Mouse (Mus musculus) adrenal gland, postnatal 14 days (tissue): Measurements from ENCODE around the gene Otulin. TPM values are rescaled to one million over a fixed set of nuclear protein-coding genes. Genes with fewer than 3 reads are reported as not detected.

ENCODE experiments used
- DNase-seq: peaks from one replicate; pipeline ENCODE4 v3.0.0; 2021; ENCODE audit warnings: mixed read lengths
- total RNA-seq: library from RNA; stranded (reverse); gene quantifications from 2 replicates; pipeline ENCODE4 v1.2.3, GENCODE M21; 2021

Gene Otulin
- total RNA-seq, 1 experiment from 2014 or later: 37.1 TPM

DNA sequence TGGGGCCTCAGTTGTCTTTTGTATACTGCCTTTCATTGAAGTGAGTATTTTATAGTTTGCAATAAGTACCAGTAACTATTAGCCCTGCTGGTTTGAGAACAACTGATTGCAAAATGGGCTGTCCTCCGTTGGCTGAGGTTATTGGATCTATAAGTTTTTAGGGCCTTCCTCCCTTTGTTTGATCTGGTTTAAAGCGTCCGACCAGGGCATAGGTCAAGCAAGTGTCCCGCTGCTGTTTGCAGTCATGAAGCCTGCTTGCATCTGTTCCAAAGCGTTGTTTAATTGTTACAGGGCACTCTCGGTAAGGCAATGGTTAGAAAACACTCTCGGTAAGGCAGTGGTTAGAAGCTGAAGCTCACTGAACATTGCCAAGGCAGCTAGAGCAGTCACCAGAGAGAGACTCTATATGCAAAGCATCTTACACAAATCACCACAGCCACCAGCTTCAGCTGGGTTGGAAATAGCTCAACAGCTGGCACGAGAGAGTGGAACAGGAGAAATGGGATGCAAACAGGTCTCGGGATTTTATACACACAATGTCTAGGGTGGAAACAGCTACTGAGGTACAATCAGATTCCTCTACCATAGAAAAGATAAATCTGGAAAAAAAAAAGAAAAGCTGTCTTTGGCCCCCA lies 80.0 kb downstream of the Otulin start:
- no peak for DNase-seq

DNA sequence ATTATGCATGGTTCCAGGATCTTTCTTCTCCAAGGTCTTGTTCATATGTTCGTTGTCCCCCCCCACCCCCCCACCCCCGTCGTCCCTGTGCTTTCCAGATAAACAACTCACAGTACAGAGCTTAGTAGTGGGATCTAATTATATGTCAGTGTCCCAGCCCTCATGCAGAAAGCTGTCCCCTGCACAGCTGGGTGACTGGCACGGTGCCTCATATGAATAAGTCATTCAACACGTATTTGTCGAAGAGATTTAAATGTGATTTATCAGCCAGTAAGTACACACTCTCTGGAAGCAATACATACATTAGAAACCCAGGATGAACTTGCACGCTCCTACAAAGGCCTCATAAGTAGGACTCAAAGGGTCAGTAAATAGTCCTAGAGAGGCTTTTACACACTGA lies 80.6 kb downstream of the Otulin start:
- no peak for DNase-seq

DNA sequence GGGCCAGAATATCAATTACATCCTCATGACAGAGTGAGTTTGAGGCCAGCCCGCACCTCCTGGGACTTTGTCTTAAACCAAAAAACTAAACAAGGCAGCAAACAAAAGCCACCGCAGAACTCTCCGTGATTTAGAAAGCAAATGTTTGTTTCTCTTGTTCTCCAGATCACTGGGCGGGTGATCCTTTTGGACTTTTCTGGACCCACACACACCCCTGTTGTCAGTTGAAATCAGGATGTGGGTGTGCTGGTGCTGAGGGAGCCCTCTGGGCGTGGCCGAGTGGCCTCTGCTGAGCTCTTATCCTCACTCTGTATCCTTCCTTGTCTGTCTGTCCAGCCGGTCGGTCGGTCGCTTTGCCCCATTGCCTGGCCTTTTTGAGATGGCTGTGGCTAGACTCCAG lies 81.4 kb downstream of the Otulin start:
- no peak for DNase-seq

DNA sequence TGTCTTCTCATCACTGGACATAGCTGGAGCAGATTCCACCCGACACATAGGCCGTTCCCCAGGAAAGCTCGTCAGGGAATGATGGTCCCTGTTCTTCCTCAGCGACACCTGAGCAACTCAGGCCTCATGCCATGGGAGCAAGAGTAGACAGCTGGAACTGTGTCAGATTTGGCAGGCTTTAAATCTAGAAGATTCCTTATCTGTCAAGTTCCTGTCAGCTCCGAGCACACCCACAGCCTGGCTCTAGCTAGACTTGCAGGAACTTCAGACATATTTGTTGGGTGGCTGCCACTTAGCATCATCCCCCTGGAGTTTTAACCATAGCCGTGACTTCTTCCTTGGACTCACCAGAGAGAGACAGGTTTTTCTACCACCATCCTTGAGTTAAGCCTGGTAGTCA lies 82.4 kb downstream of the Otulin start:
- no peak for DNase-seq

DNA sequence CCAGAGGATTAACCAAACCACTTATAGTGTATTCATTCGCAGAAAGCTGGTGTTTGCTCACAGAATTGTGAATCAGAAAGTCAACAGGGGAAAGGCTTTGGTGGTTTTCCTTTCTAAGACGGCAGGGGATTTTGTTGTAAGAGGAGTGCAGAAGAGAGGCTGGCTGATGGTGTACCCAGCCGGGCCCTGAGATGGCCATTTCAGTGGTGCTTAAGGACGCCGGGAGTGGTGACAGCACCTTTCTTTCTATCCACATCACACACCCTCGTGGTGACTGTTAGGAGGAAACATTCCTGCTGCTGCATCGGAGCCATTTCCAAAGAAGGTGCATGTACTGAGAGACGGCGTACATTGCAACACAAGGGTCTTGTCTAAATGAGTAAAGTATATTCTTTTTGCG lies 85.3 kb downstream of the Otulin start:
- no peak for DNase-seq

DNA sequence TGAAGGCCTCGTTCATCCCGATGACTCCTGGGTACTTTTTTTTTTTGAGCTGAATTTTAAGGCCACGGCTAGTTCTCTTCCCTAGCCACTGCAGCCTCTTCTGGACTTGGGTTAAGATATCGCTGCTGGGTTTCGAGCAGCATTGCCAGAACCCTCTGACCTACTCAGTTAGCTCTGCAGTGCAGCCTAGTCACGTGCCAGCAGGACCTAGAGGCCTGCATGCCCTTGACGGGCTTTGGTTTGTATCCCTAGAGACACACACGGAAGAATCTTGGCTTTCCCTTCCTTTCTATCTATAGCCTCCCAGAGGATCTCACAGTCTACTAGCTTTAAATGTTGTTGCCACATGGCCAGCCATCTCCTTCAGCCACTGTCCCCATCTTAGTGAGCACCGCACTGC lies 90.7 kb downstream of the Otulin start:
- peak; percentile 50 for DNase-seq

DNA sequence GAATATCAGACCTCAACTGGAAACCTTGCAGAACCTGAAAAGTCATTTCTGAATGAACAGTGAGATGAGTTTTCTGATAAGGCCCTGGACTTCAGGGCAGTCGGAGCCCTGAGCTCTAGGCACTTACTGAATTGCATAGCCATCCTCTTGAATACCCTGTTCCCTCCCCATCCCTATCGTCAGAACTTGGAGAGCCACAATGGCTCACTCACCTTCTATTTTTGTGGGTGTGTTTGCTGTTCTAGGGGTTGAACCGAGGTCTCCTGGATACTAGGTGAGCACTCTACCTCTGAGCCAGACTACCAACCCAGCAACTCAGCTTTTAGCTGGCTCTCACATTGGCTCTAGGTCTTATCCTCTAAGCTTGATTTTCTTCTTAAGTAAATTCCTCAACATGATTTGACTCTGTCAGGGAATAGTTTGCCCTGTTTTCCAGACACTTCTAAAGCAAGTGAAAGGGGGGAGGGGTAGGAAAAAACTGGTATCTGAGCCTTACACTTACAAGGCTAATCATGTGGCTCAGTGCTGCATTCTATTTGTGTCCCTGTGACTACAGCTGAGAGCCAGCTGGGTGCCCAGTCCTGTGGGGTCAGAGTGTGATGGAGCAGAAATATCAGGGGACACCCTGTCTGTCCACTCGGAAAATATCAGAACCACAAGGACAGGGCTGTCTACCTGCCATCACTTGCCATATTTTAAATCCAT lies 92.8 kb downstream of the Otulin start:
- peak; percentile 33 for DNase-seq

DNA sequence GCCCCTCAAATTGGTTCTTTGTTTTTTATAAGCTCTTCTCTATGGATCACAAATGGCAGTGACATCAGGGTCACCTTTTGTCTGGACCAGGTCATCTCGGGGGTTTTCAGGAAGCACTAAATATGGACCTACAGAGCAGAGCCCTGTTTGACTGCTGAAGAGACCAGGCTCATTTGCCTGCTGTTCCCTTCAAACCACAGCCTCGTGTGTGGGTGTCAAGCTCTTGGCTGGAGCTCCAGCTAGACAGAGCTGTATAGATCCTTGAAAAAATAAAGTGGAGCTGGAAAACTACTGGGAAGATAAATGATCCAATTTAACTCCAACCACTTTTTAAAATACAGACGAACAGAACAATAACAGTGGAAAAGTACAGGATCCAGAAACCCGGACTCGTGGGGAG lies 93.7 kb downstream of the Otulin start:
- no peak for DNase-seq

DNA sequence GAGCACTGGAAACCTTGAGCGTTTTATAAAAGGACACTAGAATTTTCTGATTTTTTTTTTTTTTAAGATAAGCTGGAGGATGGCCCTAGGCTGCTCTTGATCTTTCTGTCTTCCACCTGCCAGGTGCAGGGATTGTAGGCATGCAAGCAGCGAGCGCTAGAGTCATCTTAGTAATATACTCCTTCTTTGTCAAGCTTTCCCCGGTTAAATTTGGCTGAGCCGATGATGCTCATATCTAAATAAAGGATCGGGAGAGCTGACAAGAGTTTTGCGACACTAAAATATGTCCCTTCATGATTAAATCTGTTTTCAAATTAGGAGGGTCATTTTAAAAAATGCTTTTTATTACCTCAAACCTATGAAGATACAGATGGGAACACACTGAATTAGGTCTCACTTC lies 94.3 kb downstream of the Otulin start:
- DNase-seq: no peak

DNA sequence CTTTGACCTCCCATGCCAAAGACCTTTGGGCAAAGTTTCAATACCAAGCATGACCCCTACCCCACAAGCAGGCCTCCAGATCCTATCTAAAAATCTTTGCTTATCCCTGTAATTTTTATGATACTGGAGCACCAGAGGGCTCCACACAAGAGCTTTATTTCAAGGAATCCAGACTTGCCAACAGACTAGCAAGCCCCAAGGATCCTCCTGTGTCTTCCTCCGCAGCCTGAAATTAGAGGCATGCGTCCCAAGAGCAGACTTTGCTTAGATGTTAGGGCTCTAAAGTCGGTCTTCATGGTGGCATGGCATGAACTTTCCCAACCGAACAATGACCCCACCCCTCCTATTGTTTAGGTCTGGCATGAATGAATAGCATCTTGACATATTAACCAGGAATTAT lies 94.8 kb downstream of the Otulin start:
- no peak for DNase-seq

DNA sequence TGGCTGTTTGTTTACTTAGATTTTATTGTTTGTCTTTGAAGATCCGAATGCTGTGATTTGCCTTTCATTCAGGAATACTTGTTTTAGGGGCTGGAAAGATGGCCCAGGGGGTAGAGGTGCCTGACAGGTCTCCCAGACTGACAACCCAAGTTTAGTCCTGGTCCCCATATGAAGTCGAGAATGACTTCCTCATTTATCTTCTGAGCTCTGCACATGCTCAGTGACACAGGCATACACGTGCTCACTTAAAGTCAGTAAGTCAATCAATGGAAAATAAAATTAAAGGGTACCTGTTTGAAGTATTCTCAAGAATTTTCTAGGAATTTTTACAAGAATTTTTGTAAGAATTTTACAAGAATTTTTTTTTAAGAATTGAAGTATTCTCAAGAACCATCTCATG lies 97.5 kb downstream of the Otulin start:
- no peak for DNase-seq

DNA sequence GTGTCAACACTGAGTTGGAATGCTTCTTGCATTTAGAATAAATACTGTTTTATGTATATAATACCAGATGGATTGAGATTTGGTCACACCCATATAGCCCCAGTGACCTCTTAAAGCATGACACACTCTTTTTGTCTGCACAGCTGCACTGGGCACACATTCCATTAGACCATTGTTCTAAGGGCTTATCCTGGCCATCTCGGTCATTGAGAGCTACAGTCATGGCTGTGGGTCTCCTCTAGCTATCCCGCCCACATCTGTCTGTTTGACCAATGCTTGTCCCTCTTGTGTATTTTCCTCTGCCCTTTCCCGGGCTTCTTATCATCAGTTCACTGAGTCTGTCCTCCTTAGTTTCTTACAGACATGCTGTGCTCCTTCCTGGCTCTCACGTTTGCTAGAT lies 100.5 kb downstream of the Otulin start:
- no peak for DNase-seq

DNA sequence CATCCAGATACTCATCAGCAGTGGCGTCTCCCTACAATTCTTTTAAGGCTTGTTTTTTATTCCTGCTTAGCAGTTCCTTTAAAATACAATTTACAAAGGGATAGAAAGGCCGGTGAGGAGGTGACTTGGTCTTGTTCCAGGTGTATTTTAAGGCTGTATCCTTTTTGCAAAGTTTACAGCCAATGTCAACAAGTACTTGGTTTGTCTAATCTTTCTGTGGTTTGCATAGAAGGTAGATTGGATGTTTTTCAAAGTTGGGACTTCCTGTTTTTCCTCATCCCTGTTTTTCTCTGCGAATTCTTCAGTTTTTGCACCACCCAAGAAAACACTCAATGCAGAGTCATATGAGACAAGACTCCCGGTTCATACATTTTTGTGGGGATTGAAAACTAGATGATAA lies 101.6 kb downstream of the Otulin start:
- DNase-seq: no peak

DNA sequence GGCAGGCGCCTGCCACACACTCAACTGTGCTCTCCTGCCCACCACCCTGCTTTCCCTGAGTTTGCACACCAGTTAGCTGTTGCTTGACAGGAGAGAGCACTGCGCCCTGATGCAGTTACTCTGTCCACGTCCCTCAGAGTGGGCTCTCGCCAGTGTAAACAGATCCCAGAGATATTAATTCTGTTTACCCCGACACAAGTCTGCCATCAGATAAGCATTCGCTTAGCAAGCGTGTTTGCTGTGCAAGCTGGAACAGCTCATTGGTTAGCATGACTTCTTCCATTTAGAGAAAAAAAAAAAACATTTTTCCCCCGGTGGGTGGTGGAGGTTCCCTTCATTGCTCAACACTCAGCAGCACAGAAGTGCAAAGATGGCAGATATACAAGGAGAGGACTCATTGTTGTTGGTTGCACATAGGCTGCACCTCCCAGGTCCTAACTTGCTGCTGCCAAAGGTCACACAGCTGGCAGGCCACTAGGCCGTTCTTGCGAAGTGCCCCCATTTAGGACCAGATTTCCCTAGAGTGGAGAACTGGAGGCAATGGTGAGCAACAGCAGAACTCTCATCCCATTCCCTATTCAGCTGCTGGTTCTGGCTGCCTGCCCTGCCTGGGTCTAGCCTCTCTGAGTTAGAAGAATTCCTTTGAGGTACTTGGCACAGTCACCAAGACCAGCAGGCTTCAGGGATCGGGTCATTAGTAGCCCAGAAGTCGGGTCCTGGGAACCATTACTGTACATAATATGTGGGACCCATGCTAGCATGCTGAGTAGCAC lies 105.1 kb downstream of the Otulin start:
- peak; percentile 72 for DNase-seq

DNA sequence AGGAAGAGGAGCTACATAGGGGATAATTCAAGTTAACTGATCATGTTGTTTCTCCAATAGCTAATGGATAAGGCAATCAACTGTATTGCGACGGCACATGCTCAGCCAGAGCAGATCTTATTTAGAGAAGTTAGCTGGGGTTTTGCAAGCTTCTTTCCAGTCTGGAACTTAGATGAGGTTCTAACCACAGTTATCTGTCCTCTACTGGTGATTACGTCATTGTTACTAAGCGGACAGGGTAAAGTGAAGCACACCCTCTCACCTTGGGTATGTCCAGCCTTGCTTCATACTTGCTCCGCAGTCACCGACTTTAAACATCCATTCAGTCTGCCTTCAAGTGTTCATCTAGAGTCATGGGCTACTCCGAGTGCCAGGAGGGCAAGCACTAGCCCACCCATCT lies 110.6 kb downstream of the Otulin start:
- DNase-seq: no peak

DNA sequence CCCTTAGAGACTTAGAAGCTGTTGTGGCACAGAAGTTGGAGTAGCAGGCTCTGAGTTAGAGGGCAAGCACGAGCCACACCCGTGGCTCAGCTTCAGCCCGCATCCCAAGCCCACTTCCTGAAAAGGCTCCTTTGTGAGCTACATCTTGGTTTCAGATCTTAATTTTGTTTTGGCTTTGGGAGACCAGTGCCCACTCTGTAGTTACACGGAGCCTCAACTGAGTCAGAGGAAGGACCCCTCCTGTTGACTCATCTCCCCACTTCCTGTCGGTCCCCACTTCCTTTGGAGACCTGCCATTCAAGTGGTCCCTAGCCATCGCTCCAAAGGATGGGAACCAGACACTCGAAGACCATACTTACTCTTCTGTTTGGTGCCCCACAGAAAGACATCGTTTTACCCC lies 112.5 kb downstream of the Otulin start:
- no peak for DNase-seq

DNA sequence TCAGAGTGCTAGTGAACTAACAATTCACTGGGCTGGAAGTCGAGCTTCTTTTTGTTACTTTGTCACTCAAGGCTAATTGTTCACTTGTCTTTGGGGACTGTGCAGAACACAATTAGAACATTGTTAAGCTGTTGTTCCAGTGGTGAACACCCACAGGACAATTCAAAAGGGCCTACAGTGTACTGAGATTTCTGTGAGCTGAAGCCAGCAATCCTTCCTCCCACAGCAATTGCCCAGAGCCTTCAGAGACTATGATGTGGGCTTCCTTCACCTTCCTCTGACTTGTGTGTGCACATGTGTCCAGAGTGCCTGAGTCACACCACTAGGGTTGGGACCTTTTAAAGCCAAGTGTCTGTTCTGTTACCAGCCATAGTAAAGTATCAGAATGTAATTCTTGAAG lies 113.6 kb downstream of the Otulin start:
- DNase-seq: no peak

DNA sequence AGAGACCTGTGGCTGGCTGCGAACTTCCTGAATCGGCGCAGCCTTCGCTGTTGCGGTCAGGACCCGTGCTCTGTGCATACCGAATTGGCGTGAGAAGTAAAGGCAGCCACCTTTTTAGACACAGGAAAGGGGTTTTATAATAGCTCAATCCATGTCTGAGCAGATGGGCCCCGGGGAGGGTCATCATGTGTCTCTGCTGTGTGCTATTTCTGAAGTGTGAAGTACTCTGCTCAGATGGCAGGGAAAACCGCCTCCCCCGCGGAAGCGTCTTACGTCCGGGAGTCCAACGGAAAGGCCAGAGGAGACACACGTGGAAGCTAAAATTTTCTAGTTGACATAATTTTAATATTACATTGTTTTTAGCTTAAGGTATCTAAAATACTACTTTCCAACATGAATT lies 121.5 kb downstream of the Otulin start:
- DNase-seq: no peak

DNA sequence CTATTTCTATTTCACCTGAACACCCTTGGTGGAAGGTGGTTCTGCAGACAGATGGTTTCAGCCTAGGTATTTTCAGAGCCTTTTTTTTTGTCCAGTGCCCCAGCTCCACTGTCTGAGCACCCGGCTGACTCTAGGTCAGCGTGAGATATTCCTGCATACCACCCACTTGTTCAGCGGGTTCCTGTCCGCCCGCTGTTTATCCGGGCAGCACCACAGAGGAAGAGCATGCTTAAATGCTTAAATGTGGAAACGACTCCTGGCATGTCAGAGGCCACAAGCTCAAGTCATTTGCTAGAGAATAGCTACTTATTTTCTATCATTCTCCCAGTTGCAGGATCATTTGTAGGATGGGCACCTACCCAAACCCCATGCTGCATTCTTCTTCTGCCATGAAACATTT lies 122.3 kb downstream of the Otulin start:
- no peak for DNase-seq

DNA sequence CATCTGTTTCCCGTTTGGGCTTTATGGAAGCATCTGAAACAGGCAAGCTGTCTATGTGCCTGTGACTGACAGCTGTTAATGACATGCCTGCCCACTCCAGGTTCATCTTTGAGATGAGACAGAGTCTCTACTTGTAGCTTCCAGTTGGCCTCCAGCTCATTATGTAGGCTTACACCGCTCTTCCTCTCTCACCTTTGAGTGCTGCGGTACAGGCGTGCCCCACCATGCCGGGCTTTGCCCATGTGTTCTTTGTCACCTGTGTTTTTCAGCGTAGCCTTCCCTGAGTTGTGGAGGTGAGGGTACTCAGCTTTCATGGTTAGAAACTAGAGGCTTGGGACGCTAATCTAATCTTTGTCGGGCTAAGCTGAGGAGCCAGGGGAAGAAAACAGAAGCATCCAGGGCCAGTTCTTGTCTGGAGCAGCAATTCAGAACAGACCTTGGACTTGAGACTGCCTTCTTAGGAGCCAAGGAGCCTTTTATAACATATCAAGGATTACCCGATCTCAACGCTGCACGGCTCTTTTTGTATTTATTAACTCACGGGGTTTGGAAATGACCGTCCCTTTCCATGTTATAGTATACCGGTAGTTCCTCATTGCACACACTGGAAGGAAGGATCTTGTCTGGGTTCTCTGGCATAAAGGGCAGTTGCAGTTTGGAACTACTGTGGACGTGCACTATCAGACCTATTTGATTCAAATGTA lies 123.4 kb downstream of the Otulin start:
- DNase-seq: no peak

DNA sequence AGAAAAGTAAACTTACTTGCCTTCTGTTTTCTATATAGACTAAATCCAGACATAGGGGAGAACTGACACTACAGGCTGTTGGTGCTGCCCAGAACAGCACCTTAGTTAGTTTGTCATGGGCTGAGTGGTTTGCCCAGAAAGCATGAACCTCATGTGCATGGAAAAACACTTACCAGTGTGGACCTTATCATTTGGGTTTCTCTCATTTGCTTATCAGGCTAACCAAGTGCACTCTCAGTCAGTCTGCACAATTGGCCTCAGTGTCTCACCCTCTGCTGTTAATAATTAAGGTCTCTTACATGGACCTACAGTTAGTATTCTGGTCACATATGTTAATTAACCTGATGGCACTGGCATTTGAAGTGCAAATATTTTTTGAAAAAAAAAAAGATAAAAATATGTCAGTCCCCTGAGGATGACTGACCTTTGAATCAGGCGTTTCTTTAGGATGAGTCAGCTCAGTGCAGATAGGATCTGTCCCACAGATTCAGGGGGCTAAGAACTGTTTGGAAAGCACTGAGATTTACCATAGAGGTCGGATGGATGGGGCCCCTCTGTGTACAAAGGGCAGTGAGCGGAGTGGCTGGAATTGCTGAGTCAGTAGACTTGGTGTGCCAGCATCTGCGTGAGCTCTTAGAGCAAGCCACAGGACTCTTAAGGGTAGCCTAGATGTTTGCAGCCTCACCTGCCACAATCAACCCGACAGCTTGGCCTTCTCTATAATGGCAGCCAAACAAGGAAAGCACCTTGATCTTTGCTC lies 124.2 kb downstream of the Otulin start:
- DNase-seq: peak; percentile 17
